ENCODE assay signal across 8 mouse cellular contexts in the genomic region with DNA sequence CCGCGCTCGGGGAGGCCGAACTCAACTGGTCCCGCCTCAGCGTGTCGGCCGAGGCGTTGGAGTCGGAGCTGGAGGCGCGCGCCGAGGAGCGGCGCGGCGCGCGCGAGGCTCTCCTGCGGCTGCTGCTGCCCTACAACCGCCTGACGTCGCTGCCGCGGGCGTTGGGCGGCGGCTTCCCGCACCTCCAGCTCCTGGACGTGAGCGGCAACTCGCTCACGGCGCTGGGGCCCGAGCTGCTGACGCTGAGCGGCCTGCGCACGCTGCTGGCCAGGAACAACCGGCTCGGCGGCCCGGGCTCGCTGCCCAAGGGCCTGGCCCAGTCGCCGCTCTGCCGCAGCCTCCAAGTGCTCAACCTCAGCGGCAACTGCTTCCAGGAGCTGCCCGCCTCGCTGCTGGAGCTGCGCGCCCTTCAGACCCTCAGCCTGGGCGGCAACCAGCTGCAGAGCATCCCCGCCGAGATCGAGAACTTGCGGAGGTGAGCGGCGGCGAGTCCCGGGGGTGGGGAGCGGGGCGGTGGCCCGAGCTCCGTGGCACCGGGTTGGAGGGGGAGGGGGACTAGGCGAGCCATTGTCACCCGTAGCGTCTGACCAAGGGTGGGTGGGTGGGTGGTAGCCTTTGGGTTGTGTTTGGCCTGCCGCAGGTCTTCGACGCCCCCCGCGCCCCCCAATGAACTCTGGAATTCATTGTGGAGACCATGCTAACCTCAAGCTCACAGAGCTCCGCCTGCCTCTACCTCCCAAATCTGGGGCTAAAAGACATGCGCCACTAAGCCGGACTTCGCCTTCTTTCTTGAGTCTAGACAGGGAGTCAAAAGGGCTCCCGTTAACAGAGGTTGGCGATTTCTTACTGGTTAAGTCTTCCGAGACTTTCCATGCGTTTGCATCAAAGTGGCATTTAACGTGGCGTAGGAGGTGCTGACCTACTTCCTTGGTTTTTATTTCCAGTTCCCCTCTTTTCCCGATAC. TPM values are rescaled to one million over a fixed set of nuclear protein-coding genes. Genes with fewer than 3 reads are reported as not detected.
A peak's percentile ranks its signal among the peaks of the same experiment; 100 is the strongest.
DNase-seq lines count a peak whose midpoint lies in the region; ATAC-seq lines count a peak whose summit lies in the region.

No protein-coding gene starts in this region.

- under 1% methylated on average over 86 of the region's 87 CpGs for WGBS in intestine, embryonic 14.5 days
- WGBS in limb, embryonic 13.5 days: under 1% methylated on average over 84 of the region's 87 CpGs
- WGBS in midbrain, embryonic 12.5 days: under 1% methylated on average over 84 of the region's 87 CpGs

- H3K9me3 ChIP-seq in intestine, embryonic 14.5 days (ENCODE audit: control insufficient read depth, low read length): no peaks in the 10 kb centered on the region
- H3K9me3 ChIP-seq in limb, embryonic 13.5 days: no peaks in the 10 kb centered on the region
- H3K9me3 ChIP-seq in midbrain, embryonic 12.5 days: no peaks in the 10 kb centered on the region

- H3K9ac ChIP-seq in intestine, embryonic 14.5 days (ENCODE audit: low read length): peak overlapping the region; percentile 90
- peak overlapping the region; percentile 98 for H3K9ac ChIP-seq in limb, embryonic 13.5 days
- H3K9ac ChIP-seq in midbrain, embryonic 12.5 days (replicated peaks): peak overlapping the region; percentile 95

- no peaks in the 10 kb centered on the region for H3K27me3 ChIP-seq in intestine, embryonic 14.5 days (replicated peaks; ENCODE audit: control insufficient read depth, insufficient read depth, low read length)
- H3K27me3 ChIP-seq in limb, embryonic 13.5 days: no peaks in the 10 kb centered on the region
- no peaks in the 10 kb centered on the region for H3K27me3 ChIP-seq in midbrain, embryonic 12.5 days

- peak overlapping the region; percentile 74 for H3K4me3 ChIP-seq in intestine, embryonic 14.5 days (ENCODE audit: low read depth, low read length)
- H3K4me3 ChIP-seq in limb, embryonic 13.5 days: peak overlapping the region; percentile 98
- H3K4me3 ChIP-seq in midbrain, embryonic 12.5 days: peak overlapping the region; percentile 84

- ATAC-seq in frontal cortex, adult (ENCODE audit: low TSS enrichment): peak; percentile 58
- peak; percentile 82 for ATAC-seq in intestine, embryonic 14.5 days (replicated peaks; ENCODE audit: low FRiP score, low TSS enrichment, low read depth)
- ATAC-seq in limb, embryonic 13.5 days (ENCODE audit: low FRiP score, low read depth): peak; percentile 75
- ATAC-seq in midbrain, embryonic 12.5 days (ENCODE audit: low FRiP score, low read depth): peak; percentile 72

- DNase-seq in heart, adult 9 months (ENCODE audit: low spot score in 2 of 2): peak; percentile 29 to 32
- DNase-seq in heart, adult 8-10 months (ENCODE audit: low spot score): no peak
- peak; percentile 5 for DNase-seq in c-Kit-negative CD71-positive TER-119-positive erythroid progenitor cells, embryonic 14.5 days (ENCODE audit: low read depth, low spot score)
- DNase-seq in intestine, embryonic 14.5 days (ENCODE audit: low spot score): peak; percentile 89
- DNase-seq in telencephalon, adult 2 months (ENCODE audit: low read depth, low spot score): peak; percentile 36

- peak overlapping the region; percentile 99 for H3K27ac ChIP-seq in intestine, embryonic 14.5 days (ENCODE audit: low read depth)
- H3K27ac ChIP-seq in limb, embryonic 13.5 days: peak overlapping the region; percentile 98
- H3K27ac ChIP-seq in midbrain, embryonic 12.5 days (replicated peaks): peak overlapping the region; percentile 100

- peak overlapping the region; percentile 76 for H3K4me2 ChIP-seq in intestine, embryonic 14.5 days (ENCODE audit: low read length)
- H3K4me2 ChIP-seq in limb, embryonic 13.5 days (replicated peaks): peak overlapping the region; percentile 70
- peak overlapping the region; percentile 69 for H3K4me2 ChIP-seq in midbrain, embryonic 12.5 days (replicated peaks)

- H3K4me1 ChIP-seq in intestine, embryonic 14.5 days (replicated peaks; ENCODE audit: control insufficient read depth, insufficient read depth, low read length): peaks cover 17% of the 10 kb centered on the region
- peaks cover 21% of the 10 kb centered on the region for H3K4me1 ChIP-seq in limb, embryonic 13.5 days
- H3K4me1 ChIP-seq in midbrain, embryonic 12.5 days: peaks cover 19% of the 10 kb centered on the region

- H3K36me3 ChIP-seq in intestine, embryonic 14.5 days (ENCODE audit: control insufficient read depth, insufficient read depth, low read length): no peaks in the 10 kb centered on the region
- H3K36me3 ChIP-seq in limb, embryonic 13.5 days: 0 out of 2 replicates have a peak, but pooled peaks cover 6% of the 10 kb centered on the region
- H3K36me3 ChIP-seq in midbrain, embryonic 12.5 days: peaks cover 7% of the 10 kb centered on the region

RNA-seq across cellular contexts. Expression of a gene that starts 0.6 kb away (rescaled TPM):
- 10 to 100 TPM; 57.2 to 67.5 (median 65.3) TPM for total RNA-seq in heart, adult 8-10 months (2022)
- 56.2 and 59.7 TPM in 2 replicates for polyA plus RNA-seq in intestine, embryonic 14.5 days (2014; fragmentation: Nextera tagmentation; extraction: Ambion mirVana)
- 58.9 and 62.3 TPM in 2 replicates for polyA plus RNA-seq in limb, embryonic 13.5 days (2015; fragmentation: Nextera tagmentation; extraction: Ambion mirVana)
- 53.8 and 59.2 TPM in 2 replicates for polyA plus RNA-seq in midbrain, embryonic 12.5 days (2016; fragmentation: Nextera tagmentation; extraction: Ambion mirVana)

RNA-seq across cellular contexts. Expression of a gene that starts 7.8 kb away (rescaled TPM):
- 1 to 10 TPM in 3 of 4 experiments, under 1 TPM in 1; 0.90 to 1.4 (median 1.3) TPM for total RNA-seq in heart, adult 8-10 months (2022)
- polyA plus RNA-seq in intestine, embryonic 14.5 days (2014; fragmentation: Nextera tagmentation; extraction: Ambion mirVana): not detected in 2 replicates
- 0.13 and 0.22 TPM in 2 replicates for polyA plus RNA-seq in limb, embryonic 13.5 days (2015; fragmentation: Nextera tagmentation; extraction: Ambion mirVana)
- 0.27 and 0.63 TPM in 2 replicates for polyA plus RNA-seq in midbrain, embryonic 12.5 days (2016; fragmentation: Nextera tagmentation; extraction: Ambion mirVana)

RNA-seq across cellular contexts. Expression of a gene that starts 47.5 kb away (rescaled TPM):
- total RNA-seq in heart, adult 8-10 months (2022): under 1 TPM in 1 of 4 experiments, not detected in 3; 0.06 TPM
- polyA plus RNA-seq in intestine, embryonic 14.5 days (2014; fragmentation: Nextera tagmentation; extraction: Ambion mirVana): 0.42 and 0.61 TPM in 2 replicates
- polyA plus RNA-seq in limb, embryonic 13.5 days (2015; fragmentation: Nextera tagmentation; extraction: Ambion mirVana): 0.88 and 0.95 TPM in 2 replicates
- polyA plus RNA-seq in midbrain, embryonic 12.5 days (2016; fragmentation: Nextera tagmentation; extraction: Ambion mirVana): 6.8 and 7.7 TPM in 2 replicates
